Mouse (Mus musculus) G1E (cell line): ENCODE results near the gene Fstl4.

Source experiments
- CTCF ChIP-seq: IDR thresholded peaks from 2 replicates; pipeline ENCODE4 v1.5.1; 2012; ENCODE audit warnings: low read depth, low read length, inconsistent platforms, mixed read lengths
- GATA1 ChIP-seq: IDR thresholded peaks from 2 replicates; pipeline ENCODE4 v1.6.1; 2012; ENCODE audit warnings: borderline replicate concordance, low read length, inconsistent platforms, mixed read lengths
- GATA2 ChIP-seq: IDR thresholded peaks from 2 replicates; pipeline ENCODE4 v1.6.1; 2012; ENCODE audit warnings: low read depth, low read length, inconsistent platforms, borderline replicate concordance
- POLR2AphosphoS5 ChIP-seq: IDR thresholded peaks from 2 replicates; pipeline ENCODE4 v1.6.1; 2012; ENCODE audit warnings: low read depth, low read length, inconsistent platforms; ENCODE audit not compliant: insufficient replicate concordance
- TAL1 ChIP-seq: conservative IDR thresholded peaks from 2 replicates; pipeline ENCODE4 v1.6.1; 2012; ENCODE audit warnings: low read depth, low read length, inconsistent platforms, mixed read lengths

DNA sequence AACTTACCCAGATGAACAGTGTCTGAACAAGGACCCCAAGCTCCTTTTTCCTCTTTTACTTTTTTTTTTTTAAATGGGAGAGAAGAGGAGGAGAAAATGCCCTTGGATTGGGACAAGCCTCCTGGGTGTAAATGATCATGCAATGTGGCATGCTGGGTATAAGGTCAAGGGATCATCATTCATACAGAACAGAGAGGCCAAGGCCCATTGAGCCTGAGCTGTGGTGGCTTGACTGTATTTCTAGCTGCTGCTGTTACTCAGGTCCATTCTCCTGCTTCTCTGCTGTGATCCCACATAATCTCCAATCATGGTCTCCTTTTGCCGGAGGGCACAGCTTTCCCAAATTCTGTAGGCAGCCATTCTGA lies 67.9 kb downstream of the Fstl4 start:
- TF ChIP-seq CTCF: no peak
- TF ChIP-seq TAL1: no peak
- TF ChIP-seq GATA1: no peak
- TF ChIP-seq POLR2AphosphoS5: no peak
- TF ChIP-seq GATA2: no peak
